Mouse (Mus musculus): Measurements from ENCODE around the gene Maff.

Maff gene

DNA sequence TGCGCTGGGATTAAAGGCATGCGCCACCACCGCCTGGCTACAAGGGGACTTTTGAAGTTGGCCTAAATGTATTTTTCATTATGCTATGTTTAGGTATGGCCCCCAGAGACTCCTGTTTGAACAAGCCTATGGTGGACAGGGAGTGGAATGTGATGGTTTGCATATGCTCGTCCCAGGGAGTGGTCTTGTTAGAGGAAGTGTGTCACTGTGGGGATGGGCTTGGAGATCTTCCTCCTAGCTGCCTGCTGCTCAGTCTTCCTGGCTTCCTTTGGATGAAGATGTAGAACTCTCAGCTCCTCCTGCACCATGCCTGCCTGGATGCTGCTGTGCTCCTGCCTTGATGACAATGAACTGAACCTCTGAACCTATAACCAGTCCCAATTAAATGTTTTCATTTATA is 15.9 kb upstream of the Maff start:
- DNase-seq, result no peak

DNA sequence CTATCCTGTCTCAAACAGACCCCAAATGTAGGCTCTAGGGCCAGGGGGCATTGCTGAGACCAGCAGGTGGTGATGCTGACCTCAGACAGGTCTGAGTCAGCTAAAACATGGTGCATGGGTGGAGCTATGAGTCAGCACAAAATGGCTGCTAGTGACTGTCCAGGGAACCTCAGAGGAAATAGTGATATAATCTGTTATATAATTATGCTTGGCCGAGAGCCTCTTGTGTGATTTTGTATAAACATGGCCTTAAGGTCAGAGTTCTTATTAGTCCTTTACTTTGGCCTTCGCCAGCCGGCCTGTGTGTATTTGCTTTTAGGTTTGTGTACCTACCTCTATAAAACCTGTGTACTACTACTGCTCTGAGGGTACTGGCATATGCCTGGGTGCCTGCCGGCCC is 13.0 kb upstream of the Maff start:
- no peak for DNase-seq

DNA sequence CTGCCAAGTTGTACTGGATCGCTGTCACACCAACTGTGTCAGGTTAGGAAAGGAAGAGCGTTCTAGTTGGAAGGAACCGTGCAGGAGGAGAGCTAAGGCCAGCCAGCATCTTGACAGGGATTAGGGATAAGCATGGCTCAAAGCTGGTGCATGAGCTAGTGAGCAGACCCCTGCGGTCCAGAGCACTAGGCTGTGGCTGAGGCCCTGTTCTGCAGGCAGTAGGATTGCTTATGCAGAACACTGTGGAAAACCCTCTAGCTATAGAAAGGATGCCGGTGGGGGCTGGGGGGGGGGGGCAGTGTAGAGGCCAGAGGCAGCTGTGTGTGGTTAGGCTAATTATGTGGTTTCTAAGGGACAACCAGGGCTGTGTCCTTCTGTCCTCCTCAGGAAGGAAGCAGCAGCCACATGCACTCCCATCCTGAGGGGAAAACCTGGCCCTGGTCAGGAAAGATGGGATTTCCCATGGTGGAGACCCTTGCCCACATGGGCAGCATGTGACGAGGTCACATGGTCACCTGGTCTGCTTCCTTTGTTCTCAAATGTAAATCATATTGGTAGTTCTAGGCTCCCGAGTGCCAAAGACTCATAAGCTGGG is 11.3 kb upstream of the Maff start:
- DNase-seq, result no peak

DNA sequence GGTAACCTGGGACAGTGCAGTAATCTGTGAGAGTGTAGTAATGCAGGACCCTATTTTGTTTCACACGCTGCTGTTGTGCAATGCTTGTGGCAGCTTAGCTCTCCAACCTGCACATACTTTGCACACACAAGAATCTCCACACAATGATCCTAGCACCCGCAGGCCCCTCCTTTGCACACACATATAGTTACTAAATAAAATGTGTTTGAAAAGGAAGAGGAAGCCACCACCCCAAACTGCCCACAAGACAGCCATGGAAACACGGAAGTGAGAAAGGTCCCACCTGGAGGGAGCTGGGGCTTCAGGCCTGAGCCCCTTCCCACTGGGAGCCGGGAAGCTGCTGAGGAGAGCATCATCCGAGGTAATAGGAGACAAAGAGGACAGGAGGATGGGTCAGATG is 7.4 kb upstream of the Maff start:
- DNase-seq, result no peak

DNA sequence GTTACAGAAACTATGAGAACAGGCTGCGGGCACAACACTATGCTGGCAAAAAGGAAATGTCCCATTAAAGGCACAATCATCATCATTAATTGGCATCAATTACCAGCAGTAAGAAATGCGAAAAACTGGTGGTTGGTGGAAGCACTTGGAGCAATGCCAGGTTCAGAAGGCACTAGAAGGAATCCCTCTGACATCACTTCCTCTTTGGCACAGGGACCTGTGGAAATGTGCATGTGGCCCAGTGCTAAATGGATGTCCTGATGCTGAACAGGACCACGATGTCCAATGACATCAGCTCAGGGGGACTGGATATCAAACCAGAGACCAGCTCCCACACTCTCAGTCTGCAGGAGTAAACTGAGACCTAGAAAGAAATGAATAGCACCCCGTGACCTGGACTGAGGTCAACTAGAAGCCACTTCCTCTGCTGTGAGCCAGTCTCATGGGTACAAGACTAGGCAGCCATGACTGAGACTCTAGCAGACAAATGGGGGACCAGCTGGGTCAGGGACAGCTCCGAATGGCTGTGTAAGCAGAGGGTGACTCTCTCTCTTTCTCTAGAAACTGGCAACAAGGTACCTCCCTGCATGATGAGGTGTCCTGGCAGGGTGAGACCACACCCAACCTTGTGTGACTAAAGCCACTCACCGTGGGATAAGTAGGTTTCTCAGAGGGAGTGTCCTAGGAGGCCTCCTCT is 3.6 kb upstream of the Maff start:
- DNase-seq, result no peak

DNA sequence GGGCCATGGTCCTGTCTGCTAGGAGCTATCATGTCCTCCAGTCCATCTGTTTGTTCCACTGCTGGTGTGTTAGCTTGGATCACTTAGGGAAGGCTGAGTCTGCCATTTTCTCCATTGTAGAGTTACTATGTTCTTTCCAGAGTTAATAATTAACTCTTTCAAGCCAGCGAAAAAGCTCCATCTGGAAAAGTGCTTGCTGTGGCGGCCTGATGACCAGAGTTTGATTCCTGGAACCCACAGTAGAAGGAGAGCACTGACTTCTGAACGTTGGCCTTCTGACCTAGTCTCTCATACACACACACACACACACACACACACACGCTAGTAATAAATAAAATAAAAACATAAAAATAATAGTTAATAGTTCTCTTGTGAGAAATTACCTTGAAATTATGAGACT is 1.8 kb upstream of the Maff start:
- DNase-seq, result no peak

DNA sequence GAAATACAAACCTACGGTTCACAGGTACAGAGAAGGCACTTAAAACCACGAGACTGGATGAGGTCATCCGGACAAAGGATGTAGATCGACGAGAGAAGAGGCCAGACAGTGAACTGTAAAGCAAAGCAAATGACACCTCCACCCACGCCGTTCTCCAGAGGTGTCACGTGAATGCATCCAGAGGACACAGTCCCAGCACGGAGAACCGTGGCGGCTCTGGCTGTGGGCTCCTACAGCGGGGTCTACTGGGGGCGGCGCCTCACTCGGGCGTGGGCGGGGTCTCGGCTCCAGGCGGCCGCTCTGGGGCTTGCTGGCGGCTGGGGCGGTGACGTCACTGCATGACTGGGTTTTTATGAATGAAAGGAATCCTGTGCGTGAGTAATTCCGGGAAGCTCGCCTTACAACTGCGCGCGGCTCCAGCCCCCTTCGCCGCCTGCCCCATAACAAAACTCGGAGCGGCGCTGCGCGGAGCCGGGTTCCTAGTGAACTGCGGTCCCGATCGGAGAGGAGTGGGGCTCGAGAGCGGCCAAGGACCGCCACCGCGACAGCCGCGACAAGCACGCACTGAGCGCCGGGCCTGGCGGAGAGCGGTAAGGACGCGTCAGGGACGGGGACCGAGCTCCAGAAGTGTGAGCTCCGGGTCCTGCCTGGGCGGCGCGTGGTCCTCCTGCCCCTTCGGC is 884 bp downstream of the Maff start:
- DNase-seq, result peak; percentile 99

DNA sequence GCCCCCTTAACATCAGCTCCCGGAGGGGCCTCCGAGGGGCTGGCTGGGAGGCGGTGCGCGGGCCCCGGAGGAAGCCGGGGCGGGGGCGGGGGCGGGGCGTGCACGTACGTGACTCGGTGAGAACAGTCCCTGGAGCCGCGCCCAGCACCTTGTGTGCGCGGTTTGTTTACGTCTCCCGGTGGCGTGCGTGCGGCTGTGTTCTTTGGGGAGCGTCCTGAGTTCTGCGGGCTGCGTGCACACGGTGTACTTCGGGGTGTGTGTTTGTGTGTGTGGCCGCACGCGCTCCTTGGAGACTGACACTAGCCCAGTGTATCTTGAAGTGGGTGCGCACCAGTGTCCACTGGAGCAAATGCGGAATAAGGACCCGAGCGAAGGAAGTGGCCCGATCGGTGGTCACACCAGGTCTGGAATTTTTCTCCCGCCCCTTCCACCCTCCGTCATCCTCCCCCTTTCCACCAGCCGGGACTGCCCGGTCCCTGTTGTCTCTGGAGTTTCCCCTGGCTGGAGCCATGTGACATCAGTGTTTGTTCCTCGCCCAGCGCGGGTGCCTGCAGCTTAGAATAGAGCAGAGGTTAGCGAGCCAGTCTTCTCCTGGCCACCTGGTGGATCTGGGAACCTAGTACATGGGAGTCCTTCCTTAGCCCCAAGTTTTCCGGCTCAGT is 1.6 kb downstream of the Maff start:
- peak; percentile 85 for DNase-seq

DNA sequence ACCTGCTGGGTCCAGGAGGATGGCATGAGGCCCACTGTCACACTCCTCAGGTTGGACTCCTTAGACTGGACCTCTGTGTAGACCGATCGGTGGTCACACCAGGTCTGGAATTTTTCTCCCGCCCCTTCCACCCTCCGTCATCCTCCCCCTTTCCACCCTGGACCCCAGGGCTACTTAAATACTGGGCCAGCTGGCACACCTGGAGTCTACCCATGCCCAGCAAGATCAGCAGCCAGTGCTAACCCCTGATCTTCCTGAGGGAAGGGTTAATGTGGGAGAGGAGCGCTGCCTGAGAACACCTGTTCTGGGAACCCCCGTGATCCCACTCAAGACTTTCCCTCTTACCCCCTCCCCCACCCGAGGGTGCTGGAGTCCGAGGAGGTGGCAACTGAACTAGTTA is 2.2 kb downstream of the Maff start:
- DNase-seq, result no peak

DNA sequence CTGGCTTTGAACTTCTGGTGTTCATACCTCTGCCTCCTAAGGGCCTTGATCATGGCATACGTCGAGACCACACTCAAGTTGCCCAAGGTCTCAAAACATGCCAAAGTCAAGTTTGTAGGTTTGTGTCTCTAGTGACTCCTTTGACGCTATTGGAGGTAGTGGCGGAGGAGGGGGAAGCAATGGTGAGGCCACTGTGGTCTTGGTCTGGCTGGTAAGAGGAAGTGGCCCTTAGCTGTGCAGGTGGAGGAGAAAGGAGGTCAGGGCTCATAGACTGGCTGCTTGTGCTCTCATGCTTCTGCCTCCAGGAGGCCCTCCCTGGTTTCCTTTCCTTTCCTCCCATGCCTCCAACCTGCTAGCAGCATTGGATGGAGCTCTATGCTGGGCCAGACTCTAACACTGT is 4.4 kb downstream of the Maff start:
- no peak for DNase-seq

DNA sequence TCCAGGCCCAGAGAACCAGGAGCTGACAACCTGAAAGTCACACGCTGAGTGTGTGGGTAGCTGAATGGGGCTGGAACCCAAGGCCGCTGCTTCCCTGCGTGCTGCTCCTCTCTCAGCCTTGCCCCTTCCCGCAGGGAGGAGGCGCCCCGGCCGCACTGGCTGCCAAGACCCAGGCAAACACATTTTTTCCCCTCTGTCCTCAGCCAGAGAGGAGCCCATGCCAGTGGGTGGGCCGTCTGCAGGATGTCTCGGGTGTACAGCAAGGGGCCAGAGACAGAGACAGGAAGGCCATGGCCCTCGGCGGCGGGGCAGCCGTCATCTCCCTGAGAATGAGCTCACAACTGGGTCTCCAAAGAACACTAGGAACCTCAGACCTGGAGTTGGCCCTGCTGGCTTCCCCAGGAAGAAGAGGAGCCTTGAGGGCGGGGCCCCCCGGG is 4.9 kb downstream of the Maff start:
- no peak for DNase-seq

DNA sequence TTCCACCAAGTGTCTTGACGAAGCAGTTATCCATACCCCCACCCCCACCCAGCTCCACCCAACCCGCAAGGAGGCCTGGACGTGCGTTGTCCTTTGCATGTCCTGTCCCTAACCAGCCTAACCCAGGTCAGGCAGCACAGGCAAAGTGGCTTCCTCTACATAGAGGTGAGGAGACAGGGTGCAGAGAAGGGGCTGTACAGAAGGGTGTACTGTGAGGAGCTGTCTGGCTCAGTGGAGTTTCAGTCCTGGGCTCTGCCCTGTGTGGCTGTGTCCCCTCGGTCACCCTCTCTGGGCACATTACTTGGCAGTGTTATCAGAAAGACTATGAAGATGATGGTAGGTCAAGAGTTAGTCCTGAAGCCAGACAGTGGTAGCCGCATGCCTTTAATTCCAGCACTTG is 6.1 kb downstream of the Maff start:
- DNase-seq, result no peak

DNA sequence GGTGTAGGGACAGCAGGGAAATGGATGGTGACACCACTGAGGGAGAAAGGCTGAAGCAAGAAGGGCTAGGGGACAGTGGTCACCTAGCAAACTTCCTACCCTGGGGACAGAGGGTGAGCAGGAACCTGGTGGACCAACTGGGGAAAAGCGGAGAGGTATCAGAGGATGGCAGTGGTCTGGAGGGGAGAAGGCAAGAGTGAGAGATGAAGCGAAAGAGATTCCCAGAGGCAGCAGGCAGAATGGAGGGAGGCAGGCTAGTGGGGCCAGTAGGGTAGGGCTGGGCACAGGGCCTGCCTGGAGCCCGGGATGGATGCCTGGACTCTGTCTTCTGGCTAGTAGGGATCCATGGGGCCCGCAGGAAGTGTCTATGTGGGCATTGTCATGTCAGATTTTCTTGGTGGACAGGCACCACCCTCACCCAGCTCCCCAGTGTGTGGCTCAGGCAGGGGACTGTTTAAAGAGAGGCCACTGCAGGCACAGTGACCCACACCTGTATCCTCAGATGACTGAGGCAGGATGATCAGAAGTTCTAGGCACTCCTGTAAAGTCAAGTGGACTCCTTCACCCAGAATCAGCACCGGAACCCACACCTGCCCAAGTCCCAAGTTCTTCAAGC is 7.4 kb downstream of the Maff start:
- no peak for DNase-seq

DNA sequence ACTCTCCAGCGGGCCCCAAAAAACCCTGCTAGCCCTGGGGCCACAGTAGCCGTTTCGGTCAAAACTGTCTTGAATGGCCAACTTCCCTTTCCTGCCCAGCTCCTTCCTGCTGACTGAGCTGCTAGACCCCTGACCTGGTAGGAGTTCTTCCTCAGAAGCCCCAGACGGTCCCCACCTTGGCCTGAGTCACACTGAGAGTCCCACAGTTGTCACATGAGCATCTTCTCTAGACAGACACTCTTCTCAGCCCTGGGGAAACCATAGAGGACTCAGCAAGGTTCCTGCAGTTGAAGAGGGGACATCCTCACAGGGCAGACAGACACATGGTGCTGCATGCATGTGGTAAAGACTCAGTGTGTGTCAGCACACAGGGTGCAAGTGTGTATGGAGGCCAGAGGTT is 8.2 kb downstream of the Maff start:
- DNase-seq, result no peak

DNA sequence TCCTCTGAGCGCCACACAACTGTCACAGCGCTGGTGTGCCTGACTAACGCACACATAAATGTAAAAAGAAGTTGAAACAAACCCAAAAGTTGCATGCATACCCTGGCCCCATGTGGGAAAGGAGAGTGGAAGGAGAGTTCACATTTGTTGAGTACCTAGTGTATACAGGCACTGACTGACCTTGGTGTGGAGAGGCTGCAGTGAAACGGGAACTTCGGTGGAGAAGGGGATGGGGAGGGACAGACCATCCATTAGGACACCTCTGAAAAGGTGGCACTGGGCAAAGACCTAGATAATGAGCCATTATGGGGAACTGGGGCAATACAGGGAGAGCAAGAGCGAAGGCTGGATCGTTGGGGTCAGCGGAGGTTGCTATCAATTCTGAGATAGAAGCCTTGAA is 10.1 kb downstream of the Maff start:
- DNase-seq, result no peak

DNA sequence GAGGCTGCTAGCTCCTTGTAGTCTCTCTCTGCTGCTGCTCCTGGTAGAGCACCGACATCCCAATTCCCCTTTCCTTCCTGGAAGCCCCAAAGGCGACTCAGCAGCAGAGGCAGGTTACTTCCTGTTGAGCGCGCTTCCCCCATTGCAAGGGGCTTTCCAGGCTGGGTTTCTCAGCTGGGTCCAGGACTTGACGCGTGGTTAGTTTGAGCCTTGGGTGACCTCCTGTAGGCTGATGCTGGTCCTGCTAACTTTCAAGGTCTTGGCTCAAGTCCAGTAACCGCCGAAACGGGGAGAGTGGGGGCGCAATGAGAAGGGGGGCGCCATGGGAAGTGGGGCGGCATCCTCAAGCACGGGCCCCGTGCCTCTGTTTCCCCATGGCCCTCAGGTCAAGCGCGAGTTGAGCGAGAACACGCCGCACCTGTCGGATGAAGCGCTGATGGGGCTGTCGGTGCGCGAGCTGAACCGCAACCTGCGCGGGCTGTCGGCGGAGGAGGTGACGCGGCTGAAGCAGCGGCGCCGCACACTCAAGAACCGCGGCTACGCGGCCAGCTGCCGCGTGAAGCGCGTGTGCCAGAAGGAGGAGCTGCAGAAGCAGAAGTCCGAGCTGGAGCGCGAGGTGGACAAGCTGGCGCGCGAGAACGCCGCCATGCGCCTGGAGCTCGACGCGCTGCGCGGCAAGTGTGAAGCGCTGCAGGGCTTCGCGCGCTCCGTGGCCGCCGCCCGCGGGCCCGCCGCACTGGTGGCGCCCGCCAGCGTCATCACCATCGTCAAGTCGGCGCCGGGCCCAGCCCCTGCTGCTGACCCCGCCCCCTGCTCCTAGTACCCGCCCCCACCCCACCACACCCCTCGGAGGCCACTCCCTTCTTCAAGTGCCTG is 10.9 kb downstream of the Maff start:
- DNase-seq, result peak; percentile 89

DNA sequence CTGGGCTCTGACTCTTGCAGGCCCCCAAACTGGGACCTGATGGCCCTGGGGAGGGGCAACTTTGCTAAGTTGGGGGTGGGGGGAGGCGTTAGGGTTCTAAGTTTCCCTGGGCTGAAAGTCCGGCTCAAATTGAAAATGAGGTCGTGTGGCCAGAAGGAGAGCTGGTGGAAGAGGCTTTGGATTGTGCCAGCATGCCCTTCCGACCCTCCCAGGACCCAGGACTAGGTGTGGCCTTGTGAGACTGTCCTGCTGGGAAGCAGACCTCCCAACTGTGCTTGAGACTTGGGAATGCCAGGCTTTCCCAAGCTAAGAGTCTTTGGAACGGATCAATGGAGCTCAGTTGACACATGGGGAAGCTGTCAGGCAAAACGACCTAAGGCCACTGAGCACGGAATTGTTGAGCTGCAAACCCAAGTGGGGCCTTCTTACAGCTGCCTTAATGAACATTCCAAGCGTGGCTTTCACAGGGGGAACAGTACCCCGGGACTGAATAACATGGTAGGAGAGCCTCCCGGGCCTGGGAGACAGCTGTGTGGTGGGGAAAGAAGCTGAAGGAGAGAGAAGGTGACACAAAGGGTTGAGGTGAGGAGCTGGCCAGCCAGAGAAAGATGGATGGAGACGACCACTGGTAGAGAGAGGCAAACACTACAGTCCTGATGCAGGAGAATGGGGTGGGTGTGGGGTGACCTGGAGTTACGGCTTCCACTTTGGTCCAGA is 11.7 kb downstream of the Maff start:
- DNase-seq, result peak; percentile 27

DNA sequence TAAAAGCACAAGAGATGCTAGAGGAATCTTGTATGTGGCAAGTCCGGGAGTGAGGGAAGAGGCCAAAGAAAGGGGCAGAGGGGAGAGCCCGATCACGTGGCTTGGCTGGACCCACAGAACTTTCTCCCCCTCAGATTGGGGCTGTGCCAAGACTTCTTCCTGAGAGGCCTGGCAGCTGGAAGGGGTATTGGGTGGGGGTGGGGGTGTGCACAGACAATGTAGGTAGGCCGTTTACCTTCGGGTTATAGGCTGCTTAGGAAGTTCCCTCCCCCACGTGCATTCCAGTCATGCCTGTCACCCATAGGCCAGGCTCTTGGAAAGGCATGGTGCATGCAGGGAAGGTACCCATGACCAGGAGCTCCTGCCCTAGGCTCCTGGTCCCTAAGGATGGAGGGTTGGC is 13.5 kb downstream of the Maff start:
- DNase-seq, result no peak

DNA sequence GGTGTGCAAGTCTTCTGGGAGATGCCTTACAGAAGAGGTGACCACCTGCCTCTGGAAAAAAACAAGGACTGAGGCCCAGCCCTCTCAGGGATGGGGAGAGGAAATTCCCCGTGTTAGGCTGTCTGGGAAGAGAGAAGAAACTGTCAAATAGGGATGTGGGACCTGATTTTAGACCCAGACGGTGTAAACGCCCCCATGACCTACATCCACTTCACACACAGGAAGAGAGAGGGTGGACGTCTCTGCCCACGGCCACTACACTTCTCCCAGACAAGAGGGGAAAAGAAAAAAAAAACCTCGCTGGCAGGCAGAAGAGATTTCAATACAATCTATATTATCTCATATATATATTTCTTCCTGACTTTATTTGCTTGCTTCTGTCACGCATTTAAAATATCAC is 13.9 kb downstream of the Maff start:
- no peak for DNase-seq

DNA sequence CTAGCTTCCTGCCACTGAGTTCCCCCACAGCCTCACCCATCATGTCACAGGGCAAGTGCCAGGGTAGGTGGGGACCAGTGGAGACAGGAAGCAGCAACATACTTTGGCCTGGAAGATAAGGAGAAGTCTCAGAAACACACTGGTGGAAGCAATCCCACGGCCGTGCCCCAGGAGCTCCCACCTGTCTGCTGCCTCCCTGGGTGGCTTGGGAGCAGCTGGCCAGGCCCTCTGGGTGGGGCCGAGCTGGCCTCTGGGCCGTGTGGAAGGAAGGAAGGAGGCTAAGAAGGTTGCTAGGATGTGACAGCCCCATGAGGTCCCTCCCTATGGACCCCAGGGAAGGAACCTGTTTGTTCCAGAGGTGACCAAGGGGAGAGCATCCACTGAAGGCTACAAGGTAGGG is 14.6 kb downstream of the Maff start:
- no peak for DNase-seq

DNA sequence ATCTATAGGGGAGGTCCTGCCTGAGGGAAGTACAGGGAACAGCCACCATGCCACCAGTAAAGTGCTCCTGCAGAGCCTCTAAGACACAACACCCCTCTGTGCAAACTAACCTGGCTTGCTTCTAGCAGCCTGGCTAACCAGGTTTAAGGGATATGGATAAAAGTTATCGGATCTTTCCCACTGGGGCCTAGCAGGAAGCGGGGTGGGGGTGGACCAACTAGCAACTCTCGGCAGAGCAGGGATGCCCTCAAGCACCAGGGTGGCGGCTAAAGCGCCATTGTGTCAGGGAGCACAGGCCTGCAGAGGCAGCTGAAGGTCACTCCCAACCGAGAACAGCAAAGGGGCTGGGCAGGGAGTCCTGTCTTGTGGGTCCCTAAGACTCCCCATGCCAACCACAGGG is 17.7 kb downstream of the Maff start:
- no peak for DNase-seq

DNA sequence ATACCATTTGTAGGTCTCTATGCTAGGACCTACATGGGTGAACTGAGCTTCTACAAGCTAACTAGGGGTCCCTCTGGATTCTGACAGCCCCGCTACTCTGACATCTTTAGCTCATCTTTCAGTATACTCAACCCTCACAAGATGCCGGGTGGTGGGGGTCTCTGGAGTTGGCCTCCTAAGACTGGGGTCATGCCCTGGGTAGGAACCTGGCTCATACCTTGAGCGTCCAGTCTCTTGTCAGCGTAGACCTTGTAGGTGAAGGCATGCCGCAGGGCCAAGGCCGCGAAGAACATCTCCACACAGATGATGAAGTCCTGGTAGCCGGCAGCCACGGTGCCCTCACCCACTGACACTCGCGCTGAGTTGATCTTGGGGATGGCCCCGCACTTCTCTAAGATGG is 18.6 kb downstream of the Maff start:
- no peak for DNase-seq
